Mouse (Mus musculus) midbrain, embryonic 15.5 days (tissue): ENCODE measurements at regions not wholly inside any gene's neighbourhood (a gene's known extent, or its start where the extent isn't known, plus 50 kb on each side); places are given as distances from the start of the nearest gene placed in this dataset.

ENCODE experiments used
- ATAC-seq: fragments of 200-750 bp; cut with Nextera tagmentation; replicated peaks from 2 replicates; pipeline ENCODE4 v1.8.0; 2017; ENCODE audit warnings: moderate TSS enrichment
- H3K27ac ChIP-seq: fragments of 300-500 bp; sonication (generic); 2 replicates; pipeline ENCODE4 v1.5.1; 2015; ENCODE audit warnings: mild to moderate bottlenecking, inconsistent platforms
- H3K27me3 ChIP-seq: fragments of 300-500 bp; sonication (generic); replicated peaks from 2 replicates; pipeline ENCODE4 v1.6.1; 2015; ENCODE audit warnings: inconsistent platforms
- H3K36me3 ChIP-seq: fragments of 300-500 bp; sonication (generic); replicated peaks from 2 replicates; pipeline ENCODE4 v1.6.1; 2015; ENCODE audit warnings: inconsistent platforms
- H3K4me1 ChIP-seq: fragments of 300-500 bp; sonication (generic); 2 replicates; pipeline ENCODE4 v1.6.1; 2015; ENCODE audit warnings: inconsistent platforms
- H3K4me2 ChIP-seq: fragments of 300-500 bp; sonication (generic); 2 replicates; pipeline ENCODE4 v1.6.1; 2015; ENCODE audit warnings: inconsistent platforms, mild to moderate bottlenecking, moderate library complexity
- H3K4me3 ChIP-seq: fragments of 300-500 bp; sonication (generic); 2 replicates; pipeline ENCODE4 v1.5.1; 2015; ENCODE audit warnings: mild to moderate bottlenecking, inconsistent platforms
- H3K9ac ChIP-seq: fragments of 300-500 bp; sonication (generic); 2 replicates; pipeline ENCODE4 v1.6.1; 2015; ENCODE audit warnings: mild to moderate bottlenecking, inconsistent platforms
- H3K9me3 ChIP-seq: fragments of 300-500 bp; sonication (generic); 2 replicates; pipeline ENCODE4 v1.6.1; 2016; ENCODE audit warnings: inconsistent platforms
- WGBS: fragments of 180-500 bp; shearing (Covaris S2); methylation state at CpG from one replicate; pipeline ENCODE4 v1.1.7; 2015; ENCODE audit warnings: mixed read lengths; 5-methylcytosine and 5-hydroxymethylcytosine counted together

- Histone ChIP-seq H3K9ac (no peak overlapping the region), H3K36me3 (no peaks in the 10 kb centered on the region), H3K9me3 (no peaks in the 10 kb centered on the region), H3K4me2 (no peak overlapping the region), H3K4me3 (no peak overlapping the region), H3K27me3 (no peaks in the 10 kb centered on the region), H3K27ac (no peak overlapping the region), H3K4me1 (no peaks in the 10 kb centered on the region)
- no peak for ATAC-seq
- WGBS: 86% methylated on average over 3 of the region's 3 CpGs
These were observed 109.9 kb downstream of the Sec23a start for GRCm38 (mm10) chr12:58901931-58902330.

GRCm38 (mm10) chr12:58875808-58876207 lies 136.0 kb downstream of the Sec23a start:
- no peak overlapping the region for H3K4me3 ChIP-seq
- no peaks in the 10 kb centered on the region for H3K27me3 ChIP-seq
- no peak overlapping the region for H3K27ac ChIP-seq
- H3K4me1 ChIP-seq: no peaks in the 10 kb centered on the region
- no peak overlapping the region for H3K4me2 ChIP-seq
- H3K9ac ChIP-seq: no peak overlapping the region
- H3K9me3 ChIP-seq: no peaks in the 10 kb centered on the region
- no peak for ATAC-seq
- H3K36me3 ChIP-seq: no peaks in the 10 kb centered on the region
- WGBS: 84% methylated on average over 2 of the region's 2 CpGs

GRCm38 (mm10) chr12:58872465-58872864 lies 139.4 kb downstream of the Sec23a start:
- Histone ChIP-seq H3K4me1 (no peaks in the 10 kb centered on the region), H3K4me3 (no peak overlapping the region), H3K27ac (no peak overlapping the region), H3K27me3 (no peaks in the 10 kb centered on the region), H3K9ac (no peak overlapping the region), H3K36me3 (no peaks in the 10 kb centered on the region), H3K9me3 (no peaks in the 10 kb centered on the region), H3K4me2 (no peak overlapping the region)
- ATAC-seq: no peak

GRCm38 (mm10) chr12:58856498-58856897 lies 155.3 kb downstream of the Sec23a start:
- no peaks in the 10 kb centered on the region for H3K9me3 ChIP-seq
- H3K27ac ChIP-seq: no peak overlapping the region
- WGBS: 75% methylated on average over 2 of the region's 2 CpGs
- H3K27me3 ChIP-seq: no peaks in the 10 kb centered on the region
- H3K4me3 ChIP-seq: no peak overlapping the region
- no peaks in the 10 kb centered on the region for H3K36me3 ChIP-seq
- ATAC-seq: no peak
- no peaks in the 10 kb centered on the region for H3K4me1 ChIP-seq
- H3K4me2 ChIP-seq: no peak overlapping the region
- no peak overlapping the region for H3K9ac ChIP-seq

- Histone ChIP-seq H3K27ac (no peak overlapping the region), H3K9me3 (no peaks in the 10 kb centered on the region), H3K36me3 (no peaks in the 10 kb centered on the region), H3K4me2 (no peak overlapping the region), H3K9ac (no peak overlapping the region), H3K4me3 (no peak overlapping the region), H3K4me1 (no peaks in the 10 kb centered on the region), H3K27me3 (no peaks in the 10 kb centered on the region)
- ATAC-seq: no peak
- 69% methylated on average over 6 of the region's 6 CpGs for WGBS
These were observed 160.0 kb downstream of the Sec23a start for GRCm38 (mm10) chr12:58851677-58852385.

GRCm38 (mm10) chr12:58829656-58830055 lies 182.2 kb downstream of the Sec23a start:
- Histone ChIP-seq H3K9me3 (no peaks in the 10 kb centered on the region), H3K27ac (no peak overlapping the region), H3K4me1 (no peaks in the 10 kb centered on the region), H3K36me3 (no peaks in the 10 kb centered on the region), H3K27me3 (no peaks in the 10 kb centered on the region), H3K9ac (no peak overlapping the region), H3K4me2 (no peak overlapping the region), H3K4me3 (no peak overlapping the region)
- no peak for ATAC-seq
- WGBS: 77% methylated on average over 1 of the region's 1 CpGs

GRCm38 (mm10) chr12:58827864-58828263 lies 184.0 kb downstream of the Sec23a start:
- no peaks in the 10 kb centered on the region for H3K36me3 ChIP-seq
- ATAC-seq: no peak
- no peak overlapping the region for H3K9ac ChIP-seq
- no peaks in the 10 kb centered on the region for H3K9me3 ChIP-seq
- H3K4me2 ChIP-seq: no peak overlapping the region
- no peaks in the 10 kb centered on the region for H3K4me1 ChIP-seq
- H3K27me3 ChIP-seq: no peaks in the 10 kb centered on the region
- H3K27ac ChIP-seq: no peak overlapping the region
- no peak overlapping the region for H3K4me3 ChIP-seq

- no peak overlapping the region for H3K4me3 ChIP-seq
- whole genome bisulfite sequencing: 93% methylated on average over 7 of the region's 7 CpGs
- no peak overlapping the region for H3K9ac ChIP-seq
- H3K4me1 ChIP-seq: no peaks in the 10 kb centered on the region
- H3K27ac ChIP-seq: no peak overlapping the region
- H3K4me2 ChIP-seq: no peak overlapping the region
- no peaks in the 10 kb centered on the region for H3K9me3 ChIP-seq
- H3K36me3 ChIP-seq: no peaks in the 10 kb centered on the region
- no peaks in the 10 kb centered on the region for H3K27me3 ChIP-seq
- no peak for ATAC-seq
These were observed 186.5 kb downstream of the Sec23a start for GRCm38 (mm10) chr12:58825139-58825921.

GRCm38 (mm10) chr12:58822971-58823370 lies 188.8 kb downstream of the Sec23a start:
- Histone ChIP-seq H3K4me3 (no peak overlapping the region), H3K27me3 (no peaks in the 10 kb centered on the region), H3K9ac (no peak overlapping the region), H3K9me3 (no peaks in the 10 kb centered on the region), H3K36me3 (no peaks in the 10 kb centered on the region), H3K27ac (no peak overlapping the region), H3K4me2 (no peak overlapping the region), H3K4me1 (no peaks in the 10 kb centered on the region)
- ATAC-seq: no peak
- 80% methylated on average over 3 of the region's 3 CpGs for WGBS

GRCm38 (mm10) chr12:58804068-58804467 lies 207.7 kb downstream of the Sec23a start:
- Histone ChIP-seq H3K27ac (no peak overlapping the region), H3K27me3 (no peaks in the 10 kb centered on the region), H3K9me3 (no peaks in the 10 kb centered on the region), H3K36me3 (no peaks in the 10 kb centered on the region), H3K4me3 (no peak overlapping the region), H3K4me1 (0 out of 2 replicates have a peak, but pooled peaks cover 2% of the 10 kb centered on the region), H3K4me2 (no peak overlapping the region), H3K9ac (no peak overlapping the region)
- 66% methylated on average over 6 of the region's 6 CpGs for whole genome bisulfite sequencing
- ATAC-seq: peak; percentile 59

- 39% methylated on average over 4 of the region's 4 CpGs for WGBS
- Histone ChIP-seq H3K27me3 (no peaks in the 10 kb centered on the region), H3K36me3 (no peaks in the 10 kb centered on the region), H3K9ac (no peak overlapping the region), H3K9me3 (no peaks in the 10 kb centered on the region), H3K4me3 (no peak overlapping the region), H3K27ac (no peak overlapping the region), H3K4me1 (0 out of 2 replicates have a peak, but pooled peaks cover 2% of the 10 kb centered on the region), H3K4me2 (no peak overlapping the region)
- ATAC-seq: peak; percentile 79
These were observed 209.4 kb downstream of the Sec23a start for GRCm38 (mm10) chr12:58802410-58802809.
